Mouse (Mus musculus) embryonic facial prominence, embryonic 13.5 days (tissue): Measurements from ENCODE around the gene Glrp1. TPM values are rescaled to one million over a fixed set of nuclear protein-coding genes. Genes with fewer than 3 reads are reported as not detected.
A peak's percentile ranks its signal among the peaks of the same experiment; 100 is the strongest.

Experiments used
- ATAC-seq: fragments of 200-750 bp; cut with Nextera tagmentation; 2 replicates; pipeline ENCODE4 v1.8.0; 2017; ENCODE audit warnings: low read depth; ENCODE audit not compliant: insufficient number of reproducible peaks, insufficient read depth, low FRiP score, low TSS enrichment
- H3K27ac ChIP-seq: fragments of 300-500 bp; sonication (generic); 2 replicates; pipeline ENCODE4 v1.5.1; 2015; ENCODE audit warnings: moderate library complexity, mild to moderate bottlenecking, inconsistent platforms
- H3K27me3 ChIP-seq: fragments of 300-500 bp; sonication (generic); 2 replicates; pipeline ENCODE4 v1.6.1; 2015; ENCODE audit warnings: mild to moderate bottlenecking, inconsistent platforms
- H3K36me3 ChIP-seq: fragments of 300-500 bp; sonication (generic); 2 replicates; pipeline ENCODE4 v1.6.1; 2015; ENCODE audit warnings: mild to moderate bottlenecking, inconsistent platforms
- H3K4me1 ChIP-seq: fragments of 300-500 bp; sonication (generic); 2 replicates; pipeline ENCODE4 v1.6.1; 2015; ENCODE audit warnings: inconsistent platforms
- H3K4me2 ChIP-seq: fragments of 300-500 bp; sonication (generic); 2 replicates; pipeline ENCODE4 v1.6.1; 2015; ENCODE audit warnings: moderate library complexity, mild to moderate bottlenecking, inconsistent platforms
- H3K4me3 ChIP-seq: fragments of 300-500 bp; sonication (generic); 2 replicates; pipeline ENCODE4 v1.5.1; 2015; ENCODE audit warnings: mild to moderate bottlenecking, inconsistent platforms
- H3K9ac ChIP-seq: fragments of 300-500 bp; sonication (generic); 2 replicates; pipeline ENCODE4 v1.6.1; 2015; ENCODE audit warnings: mild to moderate bottlenecking, inconsistent platforms
- H3K9me3 ChIP-seq: fragments of 300-500 bp; sonication (generic); 2 replicates; pipeline ENCODE4 v1.6.1; 2016; ENCODE audit warnings: inconsistent platforms
- WGBS: fragments of 180-500 bp; shearing (Covaris S2); methylation state at CpG from one replicate; pipeline ENCODE4 v1.1.7; 2015; ENCODE audit warnings: mixed read lengths; 5-methylcytosine and 5-hydroxymethylcytosine counted together
- polyA plus RNA-seq: library from polyadenylated mRNA; unstranded; fragments of >200 nt; fragmentation: Nextera tagmentation; extraction: Ambion mirVana; gene quantifications from 2 replicates; pipeline ENCODE4 v1.2.1, GENCODE M21; 2015

Gene Glrp1
- not detected in 2 replicates for polyA plus RNA-seq

- ATAC-seq = no peak
- WGBS = 73% methylated on average over 8 of the region's 8 CpGs
- H3K36me3 ChIP-seq = no peaks in the 10 kb centered on the region
- H3K27ac ChIP-seq = no peak within 1 kb of the TSS
- no peak within 1 kb of the TSS for H3K9ac ChIP-seq
- H3K9me3 ChIP-seq = no peaks in the 10 kb centered on the region
- H3K27me3 ChIP-seq = no peaks in the 10 kb centered on the region
- H3K4me2 ChIP-seq = no peak within 1 kb of the TSS
- H3K4me3 ChIP-seq = no peak within 1 kb of the TSS
- H3K4me1 ChIP-seq = 0 out of 2 replicates have a peak, but pooled peaks cover 3% of the 10 kb centered on the region
Observed at GRCm38 (mm10) chr1:88509789-88510188, at the start of gene Glrp1. TSS of gene Glrp1 (minus strand) at chr1:88510066.

- H3K4me3 ChIP-seq = no peak overlapping the region
- ATAC-seq = no peak
- peaks cover 8% of the 10 kb centered on the region; the same call in 1 of the 2 replicates for H3K4me1 ChIP-seq
- H3K36me3 ChIP-seq = no peaks in the 10 kb centered on the region
- peak overlapping the region; percentile 35; the same call in 1 of the 2 replicates for H3K4me2 ChIP-seq
- peak overlapping the region; percentile 4; the same call in 1 of the 2 replicates for H3K9ac ChIP-seq
- H3K27ac ChIP-seq = no peak overlapping the region
- H3K27me3 ChIP-seq = no peaks in the 10 kb centered on the region
- no peaks in the 10 kb centered on the region for H3K9me3 ChIP-seq
- WGBS = 14% methylated on average over 7 of the region's 7 CpGs
Observed at GRCm38 (mm10) chr1:88559258-88559657, 49.4 kb upstream of the Glrp1 start.

- Histone ChIP-seq H3K9ac (no peak overlapping the region), H3K4me2 (no peak overlapping the region), H3K27ac (no peak overlapping the region), H3K4me1 (peaks cover 8% of the 10 kb centered on the region; the same call in 1 of the 2 replicates), H3K4me3 (no peak overlapping the region), H3K9me3 (no peaks in the 10 kb centered on the region), H3K27me3 (no peaks in the 10 kb centered on the region), H3K36me3 (no peaks in the 10 kb centered on the region)
- ATAC-seq = no peak
Observed at GRCm38 (mm10) chr1:88558793-88559192, 48.9 kb upstream of the Glrp1 start.

- H3K4me3 ChIP-seq = no peak overlapping the region
- peaks cover 8% of the 10 kb centered on the region; the same call in 1 of the 2 replicates for H3K4me1 ChIP-seq
- H3K27me3 ChIP-seq = no peaks in the 10 kb centered on the region
- no peaks in the 10 kb centered on the region for H3K9me3 ChIP-seq
- H3K27ac ChIP-seq = no peak overlapping the region
- no peak overlapping the region for H3K9ac ChIP-seq
- H3K4me2 ChIP-seq = no peak overlapping the region
- WGBS = 81% methylated on average over 11 of the region's 11 CpGs
- H3K36me3 ChIP-seq = no peaks in the 10 kb centered on the region
- ATAC-seq = no peak
Observed at GRCm38 (mm10) chr1:88556401-88556800, 46.5 kb upstream of the Glrp1 start.

- Histone ChIP-seq H3K4me1 (no peaks in the 10 kb centered on the region), H3K36me3 (no peaks in the 10 kb centered on the region), H3K4me3 (no peak overlapping the region), H3K9ac (no peak overlapping the region), H3K4me2 (no peak overlapping the region), H3K27me3 (no peaks in the 10 kb centered on the region), H3K9me3 (no peaks in the 10 kb centered on the region), H3K27ac (no peak overlapping the region)
- no peak for ATAC-seq
- 32% methylated on average over 7 of the region's 7 CpGs for WGBS
Observed at GRCm38 (mm10) chr1:88553500-88554187, 43.8 kb upstream of the Glrp1 start.

- Histone ChIP-seq H3K4me2 (no peak overlapping the region), H3K27ac (no peak overlapping the region), H3K4me1 (no peaks in the 10 kb centered on the region), H3K9ac (no peak overlapping the region), H3K9me3 (no peaks in the 10 kb centered on the region), H3K4me3 (no peak overlapping the region), H3K36me3 (no peaks in the 10 kb centered on the region), H3K27me3 (no peaks in the 10 kb centered on the region)
- ATAC-seq = no peak
- WGBS = 88% methylated on average over 1 of the region's 1 CpGs
Observed at GRCm38 (mm10) chr1:88549263-88549662, 39.4 kb upstream of the Glrp1 start.

- Histone ChIP-seq H3K4me1 (no peaks in the 10 kb centered on the region), H3K4me2 (no peak overlapping the region), H3K4me3 (no peak overlapping the region), H3K9me3 (no peaks in the 10 kb centered on the region), H3K27me3 (no peaks in the 10 kb centered on the region), H3K9ac (no peak overlapping the region), H3K27ac (no peak overlapping the region), H3K36me3 (no peaks in the 10 kb centered on the region)
- ATAC-seq = no peak
- 81% methylated on average over 7 of the region's 7 CpGs for WGBS
Observed at GRCm38 (mm10) chr1:88547172-88547571, 37.3 kb upstream of the Glrp1 start.

- no peak for ATAC-seq
- Histone ChIP-seq H3K27me3 (no peaks in the 10 kb centered on the region), H3K4me1 (no peaks in the 10 kb centered on the region), H3K9ac (no peak overlapping the region), H3K36me3 (no peaks in the 10 kb centered on the region), H3K4me2 (no peak overlapping the region), H3K4me3 (no peak overlapping the region), H3K27ac (no peak overlapping the region), H3K9me3 (no peaks in the 10 kb centered on the region)
- WGBS = 68% methylated on average over 4 of the region's 4 CpGs
Observed at GRCm38 (mm10) chr1:88543608-88544007, 33.7 kb upstream of the Glrp1 start.

- WGBS = 71% methylated on average over 3 of the region's 3 CpGs
- H3K27ac ChIP-seq = no peak overlapping the region
- no peaks in the 10 kb centered on the region for H3K36me3 ChIP-seq
- H3K27me3 ChIP-seq = no peaks in the 10 kb centered on the region
- H3K9me3 ChIP-seq = no peaks in the 10 kb centered on the region
- H3K9ac ChIP-seq = no peak overlapping the region
- H3K4me1 ChIP-seq = no peaks in the 10 kb centered on the region
- H3K4me3 ChIP-seq = no peak overlapping the region
- H3K4me2 ChIP-seq = no peak overlapping the region
- ATAC-seq = no peak
Observed at GRCm38 (mm10) chr1:88539823-88540222, 30.0 kb upstream of the Glrp1 start.

GRCm38 (mm10) chr1:88539256-88539655 is 29.4 kb upstream of the Glrp1 start:
- no peaks in the 10 kb centered on the region for H3K4me1 ChIP-seq
- H3K4me2 ChIP-seq = no peak overlapping the region
- no peak overlapping the region for H3K4me3 ChIP-seq
- WGBS = 84% methylated on average over 7 of the region's 7 CpGs
- no peak for ATAC-seq
- H3K9me3 ChIP-seq = no peaks in the 10 kb centered on the region
- H3K36me3 ChIP-seq = no peaks in the 10 kb centered on the region
- H3K27me3 ChIP-seq = no peaks in the 10 kb centered on the region
- H3K27ac ChIP-seq = no peak overlapping the region
- H3K9ac ChIP-seq = no peak overlapping the region

GRCm38 (mm10) chr1:88536308-88536707 is 26.4 kb upstream of the Glrp1 start:
- H3K4me3 ChIP-seq = no peak overlapping the region
- H3K9ac ChIP-seq = no peak overlapping the region
- H3K27me3 ChIP-seq = no peaks in the 10 kb centered on the region
- no peak overlapping the region for H3K4me2 ChIP-seq
- H3K27ac ChIP-seq = no peak overlapping the region
- H3K4me1 ChIP-seq = no peaks in the 10 kb centered on the region
- ATAC-seq = no peak
- H3K36me3 ChIP-seq = no peaks in the 10 kb centered on the region
- WGBS = 81% methylated on average over 1 of the region's 1 CpGs
- H3K9me3 ChIP-seq = no peaks in the 10 kb centered on the region

GRCm38 (mm10) chr1:88534091-88534490 is 24.2 kb upstream of the Glrp1 start:
- no peak overlapping the region for H3K4me3 ChIP-seq
- H3K9ac ChIP-seq = no peak overlapping the region
- no peaks in the 10 kb centered on the region for H3K4me1 ChIP-seq
- no peaks in the 10 kb centered on the region for H3K27me3 ChIP-seq
- H3K4me2 ChIP-seq = no peak overlapping the region
- WGBS = 66% methylated on average over 5 of the region's 5 CpGs
- no peak overlapping the region for H3K27ac ChIP-seq
- no peaks in the 10 kb centered on the region for H3K9me3 ChIP-seq
- no peak for ATAC-seq
- H3K36me3 ChIP-seq = no peaks in the 10 kb centered on the region
